Mouse (Mus musculus) layer of hippocampus, postnatal 36 days (tissue): ENCODE measurements around the gene Rbms1. TPM values are rescaled to one million over a fixed set of nuclear protein-coding genes. Genes with fewer than 3 reads are reported as not detected.

Experiments used
- DNase-seq, 2 experiments: peaks; one replicate each; pipeline ENCODE4 v3.0.0; 2022
- total RNA-seq, 2 experiments: library from RNA; stranded (reverse); gene quantifications; 2 replicates each; pipeline ENCODE4 v1.2.3; 2021

Gene Rbms1
- total RNA-seq = 10 to 100 TPM; 11.2 to 16.0 TPM

DNA sequence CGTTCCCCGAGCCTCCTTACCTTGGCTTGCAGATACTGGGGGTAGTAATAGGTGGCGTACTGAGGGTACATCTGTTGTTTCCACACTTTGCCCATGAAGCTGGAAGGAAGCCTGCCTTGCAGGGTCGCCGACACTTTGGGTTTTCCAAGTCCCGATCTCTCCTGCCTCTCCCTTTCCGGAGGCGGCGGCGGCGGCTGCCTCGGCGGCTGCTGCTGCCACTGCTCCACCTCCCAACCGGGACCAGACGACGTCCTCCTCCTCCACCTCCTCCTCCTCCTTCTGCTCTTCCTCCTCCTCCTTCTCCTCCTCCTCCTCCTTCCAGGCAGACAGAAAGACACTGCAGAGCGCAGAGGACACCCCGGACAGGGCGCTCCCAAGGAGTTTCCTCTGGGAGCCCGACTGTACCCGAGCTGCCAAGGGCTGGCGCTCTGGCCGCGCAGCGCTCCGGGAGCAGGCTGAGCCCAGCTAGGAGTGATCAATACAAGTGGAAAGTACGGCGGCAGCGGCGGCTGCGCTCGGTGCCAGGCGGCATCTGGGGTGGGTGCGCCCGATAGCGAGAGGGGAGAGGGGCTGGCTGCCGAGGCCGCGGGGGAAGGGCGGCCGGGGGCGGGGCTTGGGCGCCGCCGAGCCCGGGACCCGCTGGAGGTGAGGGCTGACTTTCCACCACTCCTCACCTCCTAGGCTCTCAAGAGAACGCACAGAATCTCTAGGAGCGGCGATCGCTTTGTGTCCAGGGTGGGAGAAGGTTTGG lies at the start of gene Rbms1:
Rbms1 (minus strand) TSS at position 522 of the 751 bp plus-strand sequence.
- DNase-seq = peak; percentile 57 to 62

DNA sequence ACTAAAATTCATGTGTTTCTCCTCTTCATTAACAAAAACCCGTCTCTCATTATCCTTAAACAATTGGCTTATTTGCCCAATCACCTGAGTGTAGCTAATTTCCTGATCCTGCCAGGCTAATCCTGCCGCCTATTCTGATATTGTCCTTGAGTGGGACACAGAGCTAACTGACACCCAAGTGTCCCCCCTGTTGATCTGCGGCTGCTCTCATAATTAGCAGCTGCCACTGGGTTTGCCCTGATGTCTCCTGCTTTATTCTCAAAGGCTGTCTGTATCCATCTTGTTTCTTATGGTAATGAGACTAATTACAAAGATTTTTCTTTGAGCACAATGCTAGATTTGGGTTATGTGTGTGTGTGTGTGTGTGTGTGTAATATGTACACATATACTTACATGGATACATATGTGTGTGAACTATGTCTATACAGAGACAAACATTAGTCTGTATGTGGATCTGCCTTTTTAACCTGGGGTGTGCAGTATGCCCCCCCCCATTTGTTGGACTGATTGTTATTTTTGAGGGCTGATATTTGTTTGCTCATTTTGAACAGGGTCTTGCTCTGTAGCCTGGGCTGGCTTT lies 49.3 kb upstream of the Rbms1 start:
- DNase-seq = no peak

DNA sequence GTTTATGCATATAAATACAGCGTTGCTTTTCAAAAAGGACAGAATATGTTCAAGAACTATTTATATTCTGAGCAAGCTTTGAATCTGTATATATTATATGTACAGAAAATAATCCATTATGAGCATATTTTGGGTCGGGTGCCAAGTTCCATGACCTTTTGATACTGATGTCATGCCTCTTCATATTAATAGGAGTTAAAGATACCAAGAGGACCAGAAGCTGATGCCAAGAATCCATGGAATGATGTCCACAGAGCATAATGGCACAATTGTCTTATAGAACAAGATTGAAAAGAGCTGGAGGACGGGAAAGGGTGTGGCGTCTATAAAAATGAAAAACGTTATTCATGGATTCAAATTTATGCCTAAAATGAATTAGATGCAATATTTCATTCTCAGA lies 23.3 kb upstream of the Rbms1 start:
- no peak for DNase-seq

DNA sequence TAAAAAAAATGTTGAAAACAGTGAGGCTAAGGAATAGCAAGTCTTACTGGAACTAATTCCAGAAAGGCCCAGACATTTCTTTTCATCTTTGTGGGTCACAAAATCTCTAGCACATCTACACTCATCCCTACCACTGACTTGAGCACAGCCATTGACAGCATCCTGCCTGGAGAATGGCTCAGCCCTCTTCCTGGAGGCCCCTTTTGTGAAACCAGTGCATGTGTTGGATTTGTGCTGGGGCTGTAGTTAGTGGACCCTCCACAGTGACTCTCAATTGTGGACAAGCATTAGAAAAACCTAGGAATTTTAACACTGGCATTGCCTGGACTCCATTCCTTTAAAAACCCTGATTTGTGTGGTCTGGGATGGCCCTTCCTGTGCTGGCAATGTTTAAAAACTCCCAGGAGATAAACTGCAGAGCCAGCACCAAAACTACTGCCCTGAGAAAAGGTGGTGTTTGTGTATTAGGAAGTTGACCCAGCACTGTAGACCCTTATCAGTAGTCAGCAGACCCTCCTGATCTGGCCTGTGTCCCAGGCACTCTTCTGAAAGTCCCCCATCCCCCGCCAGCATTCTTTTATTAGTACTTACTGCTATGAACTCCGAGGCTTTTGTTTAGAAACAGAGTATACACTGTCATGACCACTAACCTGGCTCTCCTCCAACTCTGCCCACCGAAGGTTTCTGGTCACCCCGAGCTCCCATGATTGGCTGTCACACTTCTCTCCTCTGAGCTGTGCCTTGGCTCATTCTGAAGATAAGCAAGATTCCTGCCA lies 15.7 kb upstream of the Rbms1 start:
- no peak for DNase-seq

DNA sequence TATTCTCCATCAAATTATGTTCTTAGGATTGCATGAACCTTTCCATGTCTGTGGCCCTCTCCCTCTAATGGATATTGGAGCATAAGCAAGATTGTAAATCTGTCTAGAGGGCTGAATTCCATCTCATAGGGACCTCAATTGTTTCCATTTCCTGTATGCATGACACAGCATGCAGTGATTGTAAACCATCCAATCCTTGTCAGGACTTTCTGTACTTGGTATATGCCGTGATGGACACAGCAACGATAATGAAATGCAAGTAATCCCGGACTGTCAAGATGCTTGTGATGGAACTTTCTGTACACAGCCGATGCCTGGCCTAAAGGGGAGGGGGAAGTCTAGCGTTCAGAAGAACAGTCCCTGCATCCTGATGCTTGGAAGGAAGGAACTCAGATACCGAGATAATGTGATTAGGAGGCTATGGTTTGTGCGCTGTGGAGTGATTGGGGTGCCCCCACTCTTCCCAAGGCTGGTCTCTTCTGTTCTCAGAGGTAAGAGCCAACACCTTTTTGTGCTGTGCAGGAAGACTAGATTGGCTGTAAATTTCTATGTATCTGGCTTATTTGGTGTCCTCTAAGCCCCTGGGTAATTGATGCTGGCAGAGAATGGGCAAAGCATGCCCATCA lies 9.3 kb upstream of the Rbms1 start:
- DNase-seq = no peak

DNA sequence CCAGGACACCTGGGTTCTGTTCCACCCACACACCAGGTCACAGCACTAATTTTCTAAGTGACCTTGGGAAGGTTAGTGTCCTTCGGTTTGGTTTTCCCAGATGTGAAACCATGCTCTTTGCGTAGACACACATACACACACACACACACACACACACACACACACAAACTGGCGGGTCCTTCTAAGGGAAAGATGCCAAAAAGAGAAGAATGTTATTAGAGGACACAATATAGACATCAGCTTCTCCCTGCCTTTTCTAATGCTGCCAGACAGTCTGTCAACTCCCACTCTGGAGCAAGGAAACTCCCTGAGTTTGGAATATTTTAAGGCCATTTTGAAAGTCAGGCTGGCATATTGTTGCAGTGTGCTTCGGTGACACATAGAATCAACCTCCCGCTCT lies 624 bp upstream of the Rbms1 start:
- no peak for DNase-seq

DNA sequence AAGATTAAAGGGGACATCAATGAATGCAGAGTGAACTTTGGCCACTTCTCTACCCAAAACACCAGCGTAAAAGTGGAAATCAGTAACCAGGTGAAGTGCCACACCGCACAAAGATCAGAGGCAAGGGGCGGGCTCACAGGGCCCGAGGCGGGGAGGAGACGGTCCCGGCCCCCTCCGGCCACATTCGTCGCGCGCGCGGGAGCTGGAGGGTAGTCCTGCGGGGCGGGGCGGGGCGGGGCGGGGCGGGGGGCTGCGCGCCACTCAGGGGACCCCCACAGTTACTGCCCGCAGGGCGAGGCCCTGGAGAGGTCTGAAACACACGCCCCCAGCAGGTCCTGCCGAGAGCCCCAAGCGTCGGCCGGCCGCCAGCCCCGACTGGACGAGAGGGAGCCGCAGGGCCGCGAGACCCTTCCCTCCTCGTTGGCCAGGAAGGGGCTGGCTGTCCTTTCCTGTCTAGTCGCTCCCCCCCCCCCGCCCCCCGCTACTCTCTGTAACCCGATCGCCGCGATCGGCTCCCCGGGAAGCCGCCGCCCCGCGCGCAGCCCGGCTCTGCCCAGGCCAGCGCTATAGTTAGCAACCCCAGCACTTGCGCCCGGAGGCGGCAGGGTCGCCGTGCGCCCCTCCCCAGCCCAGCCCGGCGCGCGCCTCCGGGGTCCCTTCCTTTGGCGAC lies 856 bp downstream of the Rbms1 start:
- no peak for DNase-seq

DNA sequence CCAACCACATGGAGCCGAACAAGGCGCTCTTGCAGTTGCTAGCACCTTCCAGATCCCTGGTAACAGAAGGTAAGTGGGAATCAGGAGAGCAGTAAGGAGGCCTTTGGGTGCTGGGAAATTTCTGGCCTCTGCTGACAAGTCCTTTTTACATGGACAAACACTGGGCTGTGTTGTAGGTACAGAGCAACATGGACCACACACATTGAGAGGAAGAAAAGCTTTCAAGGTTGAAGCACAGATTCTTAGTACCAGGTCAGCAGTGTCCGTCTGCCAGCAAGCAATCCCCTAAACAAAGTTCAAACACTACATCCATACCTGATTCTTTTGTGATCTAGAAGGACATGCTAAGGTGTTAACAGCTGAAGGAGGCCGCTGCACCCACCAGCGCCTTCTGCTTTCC lies 1.7 kb downstream of the Rbms1 start:
- DNase-seq = no peak

DNA sequence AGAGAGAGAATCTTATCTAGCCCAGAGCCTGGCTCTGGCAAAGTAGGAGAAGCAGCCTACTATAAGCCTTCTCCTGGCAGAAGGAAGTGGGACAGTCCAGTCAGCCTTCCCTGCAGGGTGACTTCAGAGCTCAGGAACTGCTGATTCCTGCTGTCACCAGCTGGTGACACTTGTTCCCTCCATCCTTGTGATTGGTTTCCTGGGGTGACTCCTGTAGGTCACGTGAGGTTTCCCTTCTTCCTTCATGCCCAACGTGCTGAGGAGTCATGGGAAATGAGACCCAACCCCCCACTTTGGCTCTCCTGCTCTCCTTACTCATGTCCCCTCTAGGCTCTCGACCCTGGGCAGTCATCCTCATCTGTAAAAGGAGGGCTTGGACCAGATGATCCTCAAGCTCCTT lies 14.8 kb downstream of the Rbms1 start:
- DNase-seq = no peak

DNA sequence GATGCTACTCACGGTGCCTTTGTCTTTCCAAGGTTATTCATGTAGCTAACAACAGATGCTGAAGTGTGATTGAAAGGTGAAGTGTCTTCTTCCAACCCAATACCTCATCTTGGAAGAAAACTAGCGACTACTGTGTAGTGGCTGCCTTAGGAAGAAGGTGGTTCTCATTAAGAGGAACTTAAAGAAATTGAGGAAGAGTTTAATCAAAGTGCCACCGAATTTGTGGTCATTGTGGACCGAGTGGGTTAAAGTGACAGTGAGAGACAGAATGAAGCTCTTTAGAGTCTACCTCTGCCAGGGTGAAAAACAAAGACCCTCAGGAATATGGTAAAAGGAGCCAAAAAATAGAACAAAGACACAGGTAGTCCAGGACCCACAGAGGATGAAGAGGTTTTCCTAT lies 15.2 kb downstream of the Rbms1 start:
- no peak for DNase-seq

DNA sequence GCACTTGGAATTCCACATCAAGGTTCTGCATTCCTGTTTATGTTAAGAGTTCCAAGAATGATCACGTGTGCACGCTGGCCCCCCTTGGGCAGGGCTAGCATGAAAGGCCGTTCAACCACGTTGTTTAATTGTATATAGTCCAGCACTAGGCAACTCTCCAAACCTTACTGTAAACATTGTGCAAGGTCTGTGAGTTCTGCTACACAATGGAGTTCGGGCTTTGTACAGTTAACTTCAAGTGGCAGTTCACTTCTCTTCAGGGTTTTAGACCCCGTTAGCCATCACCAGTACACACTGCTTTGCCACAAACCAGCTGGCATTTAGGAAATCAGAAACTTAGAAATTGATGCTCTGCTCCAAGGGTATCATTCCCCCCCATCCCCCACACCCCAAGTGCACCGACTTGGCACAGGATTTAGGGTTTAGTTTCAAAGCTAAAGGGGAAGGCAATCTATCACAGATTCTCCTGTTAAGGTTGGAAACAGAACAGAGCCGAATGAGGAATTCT lies 22.5 kb downstream of the Rbms1 start:
- no peak for DNase-seq

DNA sequence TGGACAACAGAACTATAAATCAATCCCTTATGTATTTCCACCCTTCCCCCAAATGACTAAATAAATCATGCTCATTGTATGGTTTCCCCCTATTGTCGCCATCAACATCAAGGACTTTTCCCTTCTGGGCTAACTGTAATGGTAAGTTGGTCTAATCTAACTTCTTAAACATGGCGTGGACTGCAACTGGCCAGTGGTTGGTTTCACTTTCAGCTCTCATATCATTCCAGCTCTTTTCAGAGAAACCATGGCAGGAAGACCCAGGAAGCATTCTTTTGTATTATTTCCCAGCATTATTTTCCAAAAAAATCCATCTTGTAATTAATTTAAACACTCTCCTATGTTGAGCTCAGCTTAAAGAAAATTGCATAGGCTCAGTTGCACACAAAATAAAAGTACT lies 23.0 kb downstream of the Rbms1 start:
- DNase-seq = no peak

DNA sequence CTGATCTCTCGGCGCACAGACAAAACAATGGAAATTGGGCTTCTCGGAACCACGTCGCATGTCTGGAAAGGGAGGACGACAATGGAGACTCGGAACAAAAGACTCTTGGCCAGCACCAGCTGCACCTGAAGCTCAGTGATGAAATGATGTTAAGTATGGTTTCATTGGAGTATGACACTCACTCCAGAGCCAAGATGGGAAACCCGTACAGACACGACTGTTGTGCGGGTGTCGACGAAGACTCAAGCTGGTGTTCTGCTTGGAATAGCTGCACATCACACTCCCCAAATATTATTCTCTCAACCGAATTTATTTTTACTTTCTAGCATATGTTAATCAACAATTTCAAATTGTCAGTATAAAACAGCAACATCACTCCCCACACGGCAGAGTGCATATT lies 26.1 kb downstream of the Rbms1 start:
- DNase-seq = no peak

DNA sequence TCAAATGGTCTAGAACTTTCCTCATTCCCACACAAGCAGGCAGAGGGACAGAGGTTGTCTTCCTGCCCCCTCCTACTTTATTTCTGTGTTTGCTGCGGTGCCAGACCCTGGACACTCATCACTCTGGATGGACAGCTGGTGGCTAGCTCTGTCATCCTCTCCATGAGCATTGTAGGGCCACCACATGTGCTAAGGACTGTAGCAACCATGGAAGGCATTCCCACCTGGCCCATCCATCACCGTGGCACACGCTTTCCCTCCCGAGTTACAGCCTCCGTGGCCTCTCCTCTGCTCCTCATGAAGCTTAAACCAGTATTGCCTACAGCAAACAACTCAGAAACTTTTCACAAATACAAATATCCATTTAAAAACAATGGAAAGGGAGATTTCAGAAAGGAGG lies 34.0 kb downstream of the Rbms1 start:
- DNase-seq = no peak

DNA sequence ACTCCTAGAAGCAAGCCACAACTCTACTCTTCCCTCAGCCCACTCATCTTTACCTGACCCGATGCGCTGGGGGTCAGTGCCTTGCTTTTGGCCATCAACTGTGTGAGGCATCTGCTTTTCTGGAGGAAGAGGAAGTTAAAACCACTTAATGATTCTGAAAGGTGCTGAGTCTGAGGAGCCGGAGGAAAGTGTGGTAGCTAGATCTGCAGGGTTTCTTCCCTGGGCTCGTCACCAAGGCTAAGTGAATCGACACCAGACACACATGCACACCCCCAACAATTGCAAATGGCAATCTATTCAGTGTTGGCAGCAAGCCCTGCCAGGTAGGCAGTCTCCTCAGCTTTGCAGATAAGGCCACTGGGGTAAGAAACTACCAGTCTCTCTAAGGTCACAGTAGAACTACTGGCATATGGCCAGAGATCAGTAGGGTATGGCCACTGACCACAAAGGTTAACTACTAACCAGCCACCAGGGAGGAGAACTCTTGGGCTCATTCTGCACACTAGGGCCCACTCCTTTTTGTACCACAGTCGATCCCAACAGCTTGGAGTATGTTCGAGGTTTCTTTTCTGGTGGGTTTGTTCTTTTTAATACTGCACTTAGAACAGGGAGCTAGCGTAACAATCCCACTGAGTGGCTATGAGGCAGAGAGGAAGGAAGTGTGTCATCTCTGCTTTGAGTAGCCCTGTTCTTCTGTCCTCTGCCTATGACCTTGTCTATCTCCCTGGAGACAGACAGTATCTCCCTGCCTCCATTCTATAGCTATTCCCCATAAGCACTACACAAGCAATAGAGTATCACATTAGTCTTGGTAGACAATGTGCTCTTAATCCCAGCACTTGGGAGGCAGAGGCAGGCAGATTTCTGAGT lies 34.9 kb downstream of the Rbms1 start:
- DNase-seq = no peak

DNA sequence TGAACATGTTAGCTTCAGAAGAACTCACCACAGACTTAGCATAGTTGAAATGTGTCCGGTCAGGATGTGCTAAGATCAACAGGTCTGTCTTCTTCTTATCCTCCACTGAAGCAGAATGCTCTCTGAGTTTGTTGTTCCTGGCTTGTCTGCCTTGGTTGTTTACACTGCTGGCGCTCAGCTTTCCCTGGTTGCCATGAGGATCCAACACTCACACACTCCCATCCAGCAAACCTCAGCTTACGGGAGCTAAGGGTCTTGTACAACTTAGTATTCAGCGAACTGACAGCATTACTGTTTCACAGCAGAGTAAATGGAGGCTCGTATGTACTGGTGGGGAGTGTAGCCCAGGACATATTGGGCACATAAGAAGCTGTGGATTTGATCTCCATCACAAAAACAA lies 37.9 kb downstream of the Rbms1 start:
- no peak for DNase-seq

DNA sequence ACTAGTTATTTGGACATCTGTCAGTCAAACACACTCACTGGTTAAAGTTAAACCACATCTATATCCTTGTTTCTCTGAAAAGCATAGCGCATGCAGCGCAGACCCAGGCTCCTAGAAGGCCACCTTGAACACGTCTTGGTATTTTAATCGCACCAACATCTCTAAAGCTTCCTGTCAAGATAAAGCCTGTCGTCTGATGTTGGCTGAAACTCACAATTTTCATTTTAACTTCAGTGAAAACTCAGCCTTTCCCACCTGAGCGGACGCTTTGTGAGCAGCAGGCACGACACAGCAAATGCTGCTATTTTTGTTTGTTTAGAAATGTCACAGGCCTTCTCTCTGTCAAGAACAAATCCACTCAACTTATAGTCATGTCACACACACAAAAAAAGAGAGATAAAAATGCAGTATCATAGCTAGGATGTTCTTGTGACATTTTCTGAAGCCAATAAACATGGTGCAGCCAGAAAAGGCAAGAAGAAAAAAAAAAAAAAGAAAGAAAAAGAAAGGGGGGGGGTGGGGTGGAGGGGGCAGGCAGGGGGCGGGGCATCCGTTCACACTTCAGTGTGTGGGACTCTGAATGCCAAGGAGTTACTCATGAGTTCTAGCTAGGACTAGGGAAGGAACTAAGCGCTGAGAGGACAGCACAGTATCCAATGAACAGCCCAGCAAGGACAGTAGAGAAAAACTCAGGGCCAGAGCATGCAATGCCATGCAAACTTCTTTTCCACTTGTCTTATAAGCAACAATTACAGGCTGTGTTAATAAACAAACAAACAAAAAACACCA lies 39.0 kb downstream of the Rbms1 start:
- no peak for DNase-seq

DNA sequence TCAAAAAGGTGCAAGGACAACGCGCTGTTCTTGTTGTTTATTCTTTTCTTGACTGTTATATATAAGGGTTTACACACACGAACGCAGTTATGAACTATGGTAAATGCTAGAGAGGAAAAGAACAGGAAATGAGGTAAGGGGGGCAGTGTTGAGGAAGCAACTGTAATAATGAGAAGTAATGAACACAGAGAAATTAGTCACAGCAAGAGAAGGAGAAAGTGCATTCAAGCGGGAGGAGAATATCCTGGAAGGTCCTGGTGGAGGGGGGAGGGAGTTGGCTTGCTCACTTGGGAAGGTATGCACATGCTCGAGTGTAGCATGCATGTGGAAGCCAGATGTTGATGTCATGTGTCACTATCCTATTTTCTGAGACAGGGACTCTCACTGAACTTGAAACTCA lies 39.9 kb downstream of the Rbms1 start:
- DNase-seq = no peak

DNA sequence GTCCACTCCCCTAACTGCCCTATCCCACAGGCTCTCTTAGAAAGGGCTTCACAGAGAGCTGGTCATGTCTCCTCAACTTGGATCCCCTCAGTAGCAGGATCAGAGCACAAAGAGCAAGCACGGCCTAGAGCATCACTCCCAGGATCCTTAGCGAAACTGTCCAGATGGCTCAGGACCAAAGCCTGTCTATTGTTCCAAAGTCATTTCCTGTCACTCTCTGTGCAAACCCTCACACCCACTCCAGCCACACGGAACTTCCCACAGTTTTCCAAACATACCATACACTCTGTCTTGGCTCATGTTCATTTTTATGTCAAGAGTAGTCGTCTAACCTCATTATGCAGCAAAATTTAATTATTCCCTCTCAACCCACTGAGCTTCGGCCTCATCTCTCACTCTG lies 40.6 kb downstream of the Rbms1 start:
- DNase-seq = no peak

DNA sequence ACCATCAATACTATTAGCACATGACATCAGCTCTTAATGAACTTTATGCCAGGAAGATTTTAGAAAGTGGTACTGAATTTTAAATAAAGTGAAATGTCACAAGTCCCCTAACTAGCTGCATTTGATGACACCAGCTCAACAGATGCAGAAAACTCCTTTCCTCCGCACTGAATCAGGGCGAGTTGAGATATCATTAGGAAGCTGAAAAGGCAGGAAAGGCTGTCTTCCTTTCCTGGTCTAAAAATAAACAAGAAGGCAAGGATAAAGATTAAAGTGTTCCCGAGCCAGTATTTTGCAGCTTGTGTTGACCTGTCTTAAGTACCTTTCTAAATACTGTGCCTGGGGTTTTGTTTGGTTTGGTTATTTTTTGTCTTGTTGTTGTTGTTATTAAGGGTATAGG lies 42.9 kb downstream of the Rbms1 start:
- DNase-seq = no peak

DNA sequence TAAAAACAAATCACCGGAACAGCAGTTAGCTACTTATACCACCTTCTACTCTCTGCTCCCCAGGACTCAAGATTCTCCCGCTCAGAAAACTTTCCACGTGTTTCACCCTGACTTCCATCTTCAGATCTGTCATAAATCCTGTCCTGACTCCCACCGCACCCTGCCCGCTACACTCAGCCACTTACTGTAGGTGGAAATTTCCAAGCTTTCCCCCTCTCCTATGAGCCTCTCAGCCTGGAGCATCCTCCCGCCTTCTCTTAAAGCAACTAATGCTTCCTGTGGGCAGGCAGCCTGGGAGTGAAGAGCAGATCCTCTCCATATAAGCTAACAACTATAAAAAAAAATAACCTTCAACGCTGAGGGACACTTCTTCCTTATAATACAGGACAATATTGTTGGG lies 44.6 kb downstream of the Rbms1 start:
- DNase-seq = no peak
